Mouse (Mus musculus) E14TG2a.4 (cell line): Measurements from ENCODE around the gene Tceal7.
A peak's percentile ranks its signal among the peaks of the same experiment; 100 is the strongest.

Experiments
- CTCF ChIP-seq: conservative IDR thresholded peaks from 2 replicates; pipeline ENCODE4 v1.5.1; 2014; ENCODE audit warnings: low read length
- NANOG ChIP-seq: IDR thresholded peaks from 2 replicates; pipeline ENCODE4 v1.6.1; 2014; ENCODE audit warnings: borderline replicate concordance, low read length, mixed read lengths
- POU5F1 ChIP-seq: IDR thresholded peaks from 2 replicates; pipeline ENCODE4 v1.6.1; 2014; ENCODE audit warnings: low read length, borderline replicate concordance

DNA sequence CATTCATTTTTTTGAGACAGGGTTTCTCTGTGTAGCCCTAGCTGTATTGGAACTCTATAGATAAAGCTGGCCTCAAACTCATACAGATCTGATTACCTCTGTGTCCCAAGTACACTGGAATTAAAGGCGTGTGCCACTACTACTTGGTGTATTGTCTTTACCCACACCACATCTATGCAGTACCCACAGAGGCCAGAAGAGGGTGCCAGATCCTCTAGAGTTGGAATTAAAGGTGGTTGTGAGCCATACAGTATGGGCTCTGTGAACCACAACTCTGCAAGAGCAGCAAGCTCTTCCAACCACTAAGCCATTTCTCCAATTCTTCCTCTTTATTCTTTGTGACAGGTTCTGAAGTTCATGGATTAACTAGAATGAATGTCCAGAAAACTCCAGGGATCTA is 17.7 kb upstream of the Tceal7 start:
- TF ChIP-seq CTCF, result peak; percentile 58
- no peak for TF ChIP-seq POU5F1
- no peak for TF ChIP-seq NANOG
